In the genomic region with DNA sequence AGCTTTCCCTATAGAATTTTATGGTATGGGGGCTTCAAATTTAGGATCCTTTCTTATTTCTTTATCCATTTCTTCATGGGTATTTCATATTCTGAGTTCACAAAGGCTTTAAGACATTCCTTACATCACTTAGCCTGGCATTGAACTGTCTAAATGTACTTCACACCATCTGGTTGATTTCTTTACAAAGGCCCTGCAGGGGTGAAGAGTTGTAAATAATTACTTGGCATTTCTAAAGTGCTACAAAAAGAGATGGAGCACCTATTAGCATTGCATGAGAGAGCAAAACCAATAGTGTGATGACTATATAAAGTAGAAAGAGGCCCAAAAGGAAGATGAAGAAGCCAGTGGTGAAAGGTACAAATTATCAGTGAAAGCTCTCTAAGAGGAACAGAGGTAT, we compare ENCODE assay signal across 21 mouse cellular contexts.
DNase-seq lines count a peak whose midpoint lies in the region; ATAC-seq and TF ChIP-seq lines count a peak whose summit lies in the region.
"Had no signal": no experiment of that assay in that cellular context is flagged by ENCODE, and none has a peak within 500 bp of the region (broad histone marks: within the 10 kb centered on the region; RNA-seq: fewer than 3 reads in every experiment).

No protein-coding gene starts in this region.

- no peaks in the 10 kb centered on the region for H3K9me3 ChIP-seq in hindbrain, embryonic 11.5 days (ENCODE audit: control insufficient read depth, low read length)
- no peaks in the 10 kb centered on the region for H3K9me3 ChIP-seq in hindbrain, embryonic 14.5 days (ENCODE audit: control insufficient read depth, low read length)
- no peaks in the 10 kb centered on the region for H3K9me3 ChIP-seq in neural tube, embryonic 11.5 days (ENCODE audit: control insufficient read depth, low read length)
- H3K9me3 ChIP-seq: embryonic facial prominence, embryonic 10.5 days; forebrain, embryonic 15.5 days; heart, embryonic 13.5 days; hindbrain, embryonic 12.5 days had no signal

- H3K9ac ChIP-seq in hindbrain, embryonic 11.5 days (ENCODE audit: low read depth, low read length) = no peak overlapping the region
- no peak overlapping the region for H3K9ac ChIP-seq in hindbrain, embryonic 14.5 days
- no peak overlapping the region for H3K9ac ChIP-seq in neural tube, embryonic 11.5 days (ENCODE audit: low read length)
- H3K9ac ChIP-seq: forebrain, embryonic 15.5 days; heart, embryonic 13.5 days; hindbrain, embryonic 12.5 days had no signal

- H3K27ac ChIP-seq in hindbrain, embryonic 11.5 days (ENCODE audit: low read depth, low read length) = no peak overlapping the region
- no peak overlapping the region for H3K27ac ChIP-seq in hindbrain, embryonic 14.5 days
- no peak overlapping the region for H3K27ac ChIP-seq in neural tube, embryonic 11.5 days (ENCODE audit: low read depth, low read length)
- H3K27ac ChIP-seq in layer of hippocampus, adult 2 months = no peak overlapping the region
- H3K27ac ChIP-seq: embryonic facial prominence, embryonic 10.5 days; forebrain, embryonic 15.5 days; heart, embryonic 13.5 days; hindbrain, embryonic 12.5 days; hindbrain, postnatal 0 days had no signal

- H3K4me3 ChIP-seq in hindbrain, embryonic 11.5 days (ENCODE audit: low read depth, low read length) = no peak overlapping the region
- no peak overlapping the region for H3K4me3 ChIP-seq in hindbrain, embryonic 14.5 days (replicated peaks; ENCODE audit: low read length)
- H3K4me3 ChIP-seq in neural tube, embryonic 11.5 days (ENCODE audit: low read depth, low read length) = no peak overlapping the region
- H3K4me3 ChIP-seq in layer of hippocampus, adult 2 months = no peak overlapping the region
- H3K4me3 ChIP-seq: embryonic facial prominence, embryonic 10.5 days; forebrain, embryonic 15.5 days; heart, embryonic 13.5 days; hindbrain, embryonic 12.5 days had no signal

- no peak overlapping the region for H3K4me2 ChIP-seq in hindbrain, embryonic 11.5 days (replicated peaks; ENCODE audit: low read depth, low read length)
- no peak overlapping the region for H3K4me2 ChIP-seq in hindbrain, embryonic 14.5 days (replicated peaks)
- H3K4me2 ChIP-seq in neural tube, embryonic 11.5 days (ENCODE audit: low read depth) = no peak overlapping the region
- H3K4me2 ChIP-seq: forebrain, embryonic 15.5 days; heart, embryonic 13.5 days; hindbrain, embryonic 12.5 days had no signal

- TF ChIP-seq CTCF in layer of hippocampus, adult 2 months (conservative IDR thresholded peaks at IDR 0.05) = no peak

- H3K36me3 ChIP-seq in hindbrain, embryonic 11.5 days (ENCODE audit: control insufficient read depth, insufficient read depth, low read length) = no peaks in the 10 kb centered on the region
- H3K36me3 ChIP-seq in hindbrain, embryonic 14.5 days (replicated peaks; ENCODE audit: control insufficient read depth, insufficient read depth) = no peaks in the 10 kb centered on the region
- H3K36me3 ChIP-seq in neural tube, embryonic 11.5 days (ENCODE audit: control insufficient read depth, insufficient read depth, low read length) = no peaks in the 10 kb centered on the region
- H3K36me3 ChIP-seq: embryonic facial prominence, embryonic 10.5 days; forebrain, embryonic 15.5 days; heart, embryonic 13.5 days; hindbrain, embryonic 12.5 days had no signal

- peak; percentile 84 for ATAC-seq in hindbrain, embryonic 11.5 days (ENCODE audit: low FRiP score)
- ATAC-seq in hindbrain, embryonic 14.5 days (ENCODE audit: low FRiP score) = no peak
- peak; percentile 85 for ATAC-seq in neural tube, embryonic 11.5 days (ENCODE audit: insufficient read depth, low FRiP score, low TSS enrichment)
- ATAC-seq: activated CD4-positive, CD25-positive, alpha-beta regulatory T cell, adult 4 months; forebrain, embryonic 15.5 days; hindbrain, postnatal 0 days; Patski had no signal

- H3K27me3 ChIP-seq in hindbrain, embryonic 11.5 days (ENCODE audit: control insufficient read depth, insufficient read depth, low read length) = no peaks in the 10 kb centered on the region
- H3K27me3 ChIP-seq in hindbrain, embryonic 14.5 days (ENCODE audit: control insufficient read depth, insufficient read depth, low read length) = no peaks in the 10 kb centered on the region
- H3K27me3 ChIP-seq in neural tube, embryonic 11.5 days (ENCODE audit: control insufficient read depth, insufficient read depth, low read length) = no peaks in the 10 kb centered on the region
- H3K27me3 ChIP-seq: CH12.LX; forebrain, embryonic 15.5 days; heart, embryonic 13.5 days; hindbrain, embryonic 12.5 days had no signal

- no peaks in the 10 kb centered on the region for H3K4me1 ChIP-seq in hindbrain, embryonic 11.5 days (replicated peaks; ENCODE audit: control insufficient read depth, insufficient read depth, low read length)
- no peaks in the 10 kb centered on the region for H3K4me1 ChIP-seq in hindbrain, embryonic 14.5 days (replicated peaks; ENCODE audit: control insufficient read depth, insufficient read depth, low read length)
- H3K4me1 ChIP-seq in neural tube, embryonic 11.5 days (ENCODE audit: control insufficient read depth, insufficient read depth, low read length) = no peaks in the 10 kb centered on the region
- H3K4me1 ChIP-seq: embryonic facial prominence, embryonic 10.5 days; forebrain, embryonic 15.5 days; heart, embryonic 13.5 days; hindbrain, embryonic 12.5 days had no signal

- peak; percentile 18 for DNase-seq in hindbrain, embryonic 11.5 days (ENCODE audit: low spot score)
- no peak for DNase-seq in hindbrain, embryonic 14.5 days (ENCODE audit: low spot score)
- DNase-seq in neural tube, embryonic 11.5 days (ENCODE audit: low spot score) = peak; percentile 37
- no peak for DNase-seq in neural tube, embryonic 10.5 days (ENCODE audit: extremely low spot score, low spot score)
- peak; percentile 55 for DNase-seq in embryo, embryonic 10.5 days (ENCODE audit: low spot score)
- DNase-seq in retina, embryonic 14.5 days (ENCODE audit: low spot score) = peak; percentile 43
- no peak for DNase-seq in layer of hippocampus, adult 2 months (ENCODE audit: low spot score in 2 of 2)
- no peak for DNase-seq in adrenal gland, adult 2 months
- DNase-seq: adrenal gland, postnatal 25 days; cerebellum, adult 2 months; cerebellum, postnatal 10 days; gastrocnemius, postnatal 14 days; heart, postnatal 36 days had no signal

Comparison
In these comparisons a context has a peak if more than half of its experiments do, and no peak if none do; other contexts are left out.
1. DNase-seq: peak in hindbrain, embryonic 11.5 days (single experiment), neural tube, embryonic 11.5 days (single experiment), embryo, embryonic 10.5 days (single experiment) and retina, embryonic 14.5 days (single experiment); none in hindbrain, embryonic 14.5 days (single experiment), neural tube, embryonic 10.5 days (single experiment), layer of hippocampus, adult 2 months (0 of 2) and adrenal gland, adult 2 months (single experiment).